Mouse (Mus musculus): ENCODE data around the gene Elp1. TPM values are rescaled to one million over a fixed set of nuclear protein-coding genes. Genes with fewer than 3 reads are reported as not detected.

The Elp1 gene
- polyA plus RNA-seq, 1 experiment from 2014 or later = 56.2 TPM

DNA sequence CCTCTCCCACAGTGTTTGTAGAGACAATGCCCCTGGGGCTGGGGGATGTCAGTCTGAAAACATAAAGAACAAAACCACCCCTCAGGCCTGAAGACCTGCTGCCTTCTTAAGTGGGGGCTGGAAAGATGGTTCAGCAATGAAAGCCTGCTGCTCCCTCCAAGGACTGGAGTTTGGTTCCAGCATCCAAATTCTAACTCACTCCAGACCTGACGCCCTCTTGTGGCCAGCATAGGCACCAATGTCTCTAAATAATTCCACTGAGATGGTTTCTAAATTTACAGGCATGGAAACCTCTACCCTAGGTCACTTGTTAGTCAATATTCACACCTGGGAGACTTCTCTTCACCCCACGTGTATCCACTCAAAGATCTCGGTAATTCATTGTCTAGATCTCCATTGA, 80.7 kb downstream of the Elp1 start:
- no peak overlapping the region for H3K27ac ChIP-seq
- no peaks in the 10 kb centered on the region for H3K36me3 ChIP-seq
- H3K9me3 ChIP-seq = no peaks in the 10 kb centered on the region
- WGBS = 30% methylated on average over 3 of the region's 3 CpGs
- no peak overlapping the region for H3K4me3 ChIP-seq
- H3K27me3 ChIP-seq (ENCODE audit: insufficient read depth, poor library complexity, severe bottlenecking) = no peaks in the 10 kb centered on the region
- peak; percentile 70 for DNase-seq (ENCODE audit: low spot score)
- H3K4me1 ChIP-seq = peaks cover 42% of the 10 kb centered on the region

GRCm38 (mm10) chr4:56720403-56720802, 81.7 kb downstream of the Elp1 start:
- no peaks in the 10 kb centered on the region for H3K27me3 ChIP-seq (ENCODE audit: insufficient read depth, poor library complexity, severe bottlenecking)
- peak overlapping the region; percentile 81; the same call in 1 of the 2 replicates for H3K27ac ChIP-seq
- no peak overlapping the region for H3K4me3 ChIP-seq
- H3K4me1 ChIP-seq = peaks cover 42% of the 10 kb centered on the region
- H3K9me3 ChIP-seq = no peaks in the 10 kb centered on the region
- H3K36me3 ChIP-seq = no peaks in the 10 kb centered on the region
- peak; percentile 55 for DNase-seq (ENCODE audit: low spot score)
- WGBS = 51% methylated on average over 9 of the region's 9 CpGs

DNA sequence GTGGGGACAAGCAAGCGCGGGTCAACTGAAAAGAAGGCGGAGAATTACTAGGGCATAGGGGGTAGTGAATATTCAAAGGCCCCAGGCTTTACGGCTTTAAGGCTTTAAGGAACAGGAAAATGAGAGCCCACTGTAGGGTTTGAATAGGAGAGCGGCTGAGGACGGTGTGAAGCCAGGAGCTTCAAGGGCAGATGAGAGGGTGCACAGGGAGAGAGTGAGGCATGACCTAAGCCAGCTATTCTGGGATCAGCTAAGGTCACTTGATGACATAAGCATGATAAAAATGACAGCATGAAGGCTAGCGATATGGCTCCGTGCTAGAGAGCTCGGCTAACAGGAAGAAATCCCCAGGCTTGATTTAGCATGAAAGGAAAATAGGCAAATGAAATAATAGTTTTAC, 82.7 kb downstream of the Elp1 start:
- Histone ChIP-seq H3K4me1 (peaks cover 42% of the 10 kb centered on the region), H3K9me3 (no peaks in the 10 kb centered on the region), H3K27ac (peak overlapping the region; percentile 81), H3K36me3 (no peaks in the 10 kb centered on the region), H3K27me3 (ENCODE audit: insufficient read depth, poor library complexity, severe bottlenecking) (no peaks in the 10 kb centered on the region), H3K4me3 (peak overlapping the region; percentile 18; the same call in 1 of the 2 replicates)
- peak; percentile 73 for DNase-seq (ENCODE audit: low spot score)
- WGBS = 33% methylated on average over 9 of the region's 9 CpGs

- Histone ChIP-seq H3K36me3 (no peaks in the 10 kb centered on the region), H3K9me3 (no peaks in the 10 kb centered on the region), H3K4me3 (no peak overlapping the region), H3K4me1 (peaks cover 42% of the 10 kb centered on the region), H3K27me3 (ENCODE audit: insufficient read depth, poor library complexity, severe bottlenecking) (no peaks in the 10 kb centered on the region), H3K27ac (peak overlapping the region; percentile 81)
- peak; percentile 45 for DNase-seq (ENCODE audit: low spot score)
- 44% methylated on average over 12 of the region's 12 CpGs for WGBS
Measured at GRCm38 (mm10) chr4:56718573-56719442, 83.3 kb downstream of the Elp1 start.

DNA sequence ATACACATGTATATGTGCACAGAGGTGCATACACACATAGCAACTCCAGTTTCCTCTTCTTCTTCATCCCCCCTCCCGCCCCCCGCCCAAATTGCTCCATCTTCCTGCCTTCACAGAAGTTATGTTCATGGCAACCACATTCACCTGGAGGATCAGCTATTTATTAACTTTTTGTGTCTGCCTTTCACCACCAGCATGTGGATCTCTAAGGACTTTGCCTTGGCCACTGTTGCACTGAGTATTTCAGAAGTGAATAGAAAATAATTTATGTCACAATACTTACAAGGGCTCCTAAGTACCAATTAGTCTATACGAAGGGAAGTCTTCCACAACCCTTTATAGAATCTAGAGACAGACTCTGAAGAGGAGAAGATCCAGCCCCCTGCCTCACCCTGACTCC, 84.2 kb downstream of the Elp1 start:
- H3K9me3 ChIP-seq = no peaks in the 10 kb centered on the region
- H3K36me3 ChIP-seq = no peaks in the 10 kb centered on the region
- 84% methylated on average over 3 of the region's 3 CpGs for WGBS
- no peak overlapping the region for H3K4me3 ChIP-seq
- peak overlapping the region; percentile 81 for H3K27ac ChIP-seq
- no peak for DNase-seq (ENCODE audit: low spot score)
- H3K4me1 ChIP-seq = peaks cover 42% of the 10 kb centered on the region
- H3K27me3 ChIP-seq (ENCODE audit: insufficient read depth, poor library complexity, severe bottlenecking) = no peaks in the 10 kb centered on the region

DNA sequence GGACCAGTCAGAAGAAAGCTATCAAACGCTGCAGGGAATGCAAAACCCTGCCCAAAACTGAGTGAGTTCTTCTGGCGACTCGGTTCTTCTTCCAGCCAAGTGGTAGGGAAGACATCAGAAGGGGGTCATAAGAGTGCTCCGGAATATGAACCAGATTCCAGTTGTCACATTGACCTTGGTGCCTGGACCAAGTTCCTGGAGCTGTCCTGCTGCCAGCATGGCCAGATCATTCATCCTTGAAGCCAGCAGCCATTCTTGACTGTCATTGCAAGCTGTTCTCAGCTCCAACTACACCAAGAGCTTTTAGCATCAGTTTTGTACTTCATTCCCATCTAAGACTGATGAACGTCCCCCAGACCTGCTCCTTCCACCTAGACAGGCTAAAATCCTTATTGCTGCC, 85.3 kb downstream of the Elp1 start:
- no peaks in the 10 kb centered on the region for H3K36me3 ChIP-seq
- 66% methylated on average over 5 of the region's 5 CpGs for whole genome bisulfite sequencing
- peaks cover 32% of the 10 kb centered on the region for H3K4me1 ChIP-seq
- H3K27ac ChIP-seq = no peak overlapping the region
- no peaks in the 10 kb centered on the region for H3K27me3 ChIP-seq (ENCODE audit: insufficient read depth, poor library complexity, severe bottlenecking)
- no peak for DNase-seq (ENCODE audit: low spot score)
- no peak overlapping the region for H3K4me3 ChIP-seq
- no peaks in the 10 kb centered on the region for H3K9me3 ChIP-seq

- 87% methylated on average over 3 of the region's 3 CpGs for WGBS
- Histone ChIP-seq H3K27ac (no peak overlapping the region), H3K4me1 (peaks cover 14% of the 10 kb centered on the region), H3K27me3 (ENCODE audit: insufficient read depth, poor library complexity, severe bottlenecking) (no peaks in the 10 kb centered on the region), H3K36me3 (no peaks in the 10 kb centered on the region), H3K4me3 (no peak overlapping the region), H3K9me3 (no peaks in the 10 kb centered on the region)
- DNase-seq (ENCODE audit: low spot score) = no peak
Measured at GRCm38 (mm10) chr4:56713155-56713554, 89.0 kb downstream of the Elp1 start.

- no peak for DNase-seq (ENCODE audit: low spot score)
- Histone ChIP-seq H3K36me3 (no peaks in the 10 kb centered on the region), H3K27me3 (ENCODE audit: insufficient read depth, poor library complexity, severe bottlenecking) (0 out of 2 replicates have a peak, but pooled peaks cover 6% of the 10 kb centered on the region), H3K4me3 (no peak overlapping the region), H3K27ac (no peak overlapping the region), H3K4me1 (peaks cover 5% of the 10 kb centered on the region), H3K9me3 (no peaks in the 10 kb centered on the region)
- WGBS = 37% methylated on average over 10 of the region's 10 CpGs
Measured at GRCm38 (mm10) chr4:56702234-56702633, 99.9 kb downstream of the Elp1 start.

Other genes with a start within 250 kb of the Elp1 start
- not detected in 2 replicates for gene Gm26657, start 62.3 kb downstream of the Elp1 start, polyA plus RNA-seq (2016; fragmentation: Nextera tagmentation; extraction: Ambion mirVana)
- not detected in 2 replicates for gene Actl7b, start 60.9 kb downstream of the Elp1 start, polyA plus RNA-seq (2016; fragmentation: Nextera tagmentation; extraction: Ambion mirVana)
- gene Actl7a, start 58.9 kb downstream of the Elp1 start, polyA plus RNA-seq (2016; fragmentation: Nextera tagmentation; extraction: Ambion mirVana) = not detected in 2 replicates
- 15.7 and 19.5 TPM in 2 replicates for gene Fam206a, start within 50 bp of the Elp1 start, polyA plus RNA-seq (2016; fragmentation: Nextera tagmentation; extraction: Ambion mirVana)
- 18.2 and 23.2 TPM in 2 replicates for gene Ctnnal1, start 62.9 kb upstream of the Elp1 start, polyA plus RNA-seq (2016; fragmentation: Nextera tagmentation; extraction: Ambion mirVana)
- gene Tmem245, start 145.1 kb upstream of the Elp1 start, polyA plus RNA-seq (2016; fragmentation: Nextera tagmentation; extraction: Ambion mirVana) = 14.0 and 23.1 TPM in 2 replicates
- 0.11 and 0.17 TPM in 2 replicates for gene Frrs1l, start 188.1 kb upstream of the Elp1 start, polyA plus RNA-seq (2016; fragmentation: Nextera tagmentation; extraction: Ambion mirVana)

Data from heart, embryonic 10.5 days (tissue).